Mouse (Mus musculus): ENCODE measurements around the gene Entr1. TPM values are rescaled to one million over a fixed set of nuclear protein-coding genes. Genes with fewer than 3 reads are reported as not detected.

Gene Entr1
- polyA plus RNA-seq (2015; fragmentation: Nextera tagmentation; extraction: Ambion mirVana), result 36.1 and 43.0 TPM in 2 replicates

DNA sequence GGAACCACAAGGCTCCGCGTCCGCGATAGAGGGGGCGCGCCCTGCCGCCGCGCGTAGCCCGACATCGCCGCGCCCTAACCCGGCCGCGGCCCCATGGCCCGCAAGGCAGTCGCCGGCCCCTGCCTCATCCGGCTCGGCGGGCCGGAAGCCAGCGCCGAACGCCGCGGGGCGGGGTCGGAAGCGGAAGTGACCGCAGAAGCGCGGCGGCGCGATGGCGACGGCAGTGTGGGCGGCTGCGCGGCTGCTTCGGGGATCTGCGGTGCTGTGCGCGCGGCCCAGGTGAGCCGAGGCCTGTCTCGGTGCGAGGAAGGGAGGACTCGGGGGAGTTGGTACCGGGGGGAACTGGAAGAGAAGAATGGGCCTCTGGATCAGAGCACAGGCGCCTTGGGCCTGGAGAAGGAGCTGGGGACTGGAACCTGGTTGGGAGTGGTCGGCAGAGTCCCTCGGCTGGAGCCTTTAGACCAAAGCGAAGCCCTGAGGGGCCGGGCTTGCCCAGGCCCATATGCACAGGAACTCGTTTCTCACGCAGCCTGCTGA lies at the start of gene Entr1, which contains the start of gene Pmpca:
Gene Entr1 (minus strand): TSS at position 163 of the 537 bp plus-strand sequence.
Gene Pmpca (plus strand): TSS at position 186 of the 537 bp plus-strand sequence.

DNA sequence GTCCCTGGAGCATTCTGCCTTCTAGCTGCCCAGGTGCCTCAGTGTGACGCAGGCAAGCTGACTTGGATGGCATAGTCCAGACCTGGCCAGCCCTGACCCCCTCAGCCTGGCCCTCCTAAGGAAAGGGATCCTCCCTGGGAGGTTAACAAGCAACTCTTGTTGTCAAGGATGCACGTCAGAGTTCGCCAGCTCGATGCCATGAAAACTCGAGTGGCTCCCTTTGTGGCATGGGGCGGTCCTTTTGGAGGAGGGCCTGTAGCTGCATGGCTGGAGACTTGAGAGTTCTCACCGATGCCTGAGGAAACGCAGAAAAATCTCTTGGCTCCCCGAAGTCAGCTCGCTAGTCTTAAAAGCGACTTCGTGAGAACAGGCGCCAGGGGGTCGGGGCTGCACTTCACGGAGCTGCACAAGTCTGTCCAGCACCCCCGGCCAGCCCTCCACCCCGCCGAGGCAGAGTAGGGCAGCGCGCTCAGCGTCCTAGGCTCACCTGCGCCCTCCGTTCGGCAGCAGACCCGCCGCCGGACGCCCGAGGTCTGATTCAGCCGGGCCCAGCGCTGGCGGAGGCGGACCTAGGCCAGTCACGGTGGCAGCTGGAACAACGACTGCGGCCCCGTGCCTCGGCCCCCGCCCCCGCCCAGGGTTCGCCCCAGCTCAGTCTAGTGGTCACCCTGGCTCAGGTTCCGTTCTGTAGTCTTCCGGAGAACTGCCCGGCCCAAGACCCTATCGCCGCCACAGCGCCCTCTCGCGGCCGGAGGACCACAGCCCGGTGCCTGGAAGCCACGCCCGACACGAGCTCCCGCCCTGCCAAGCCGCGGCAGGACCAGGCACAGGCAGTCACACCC lies 19.6 kb upstream of the Entr1 start, which contains the start of gene Inpp5e:
Gene Inpp5e (minus strand): TSS at position 689 of the 842 bp plus-strand sequence.

DNA sequence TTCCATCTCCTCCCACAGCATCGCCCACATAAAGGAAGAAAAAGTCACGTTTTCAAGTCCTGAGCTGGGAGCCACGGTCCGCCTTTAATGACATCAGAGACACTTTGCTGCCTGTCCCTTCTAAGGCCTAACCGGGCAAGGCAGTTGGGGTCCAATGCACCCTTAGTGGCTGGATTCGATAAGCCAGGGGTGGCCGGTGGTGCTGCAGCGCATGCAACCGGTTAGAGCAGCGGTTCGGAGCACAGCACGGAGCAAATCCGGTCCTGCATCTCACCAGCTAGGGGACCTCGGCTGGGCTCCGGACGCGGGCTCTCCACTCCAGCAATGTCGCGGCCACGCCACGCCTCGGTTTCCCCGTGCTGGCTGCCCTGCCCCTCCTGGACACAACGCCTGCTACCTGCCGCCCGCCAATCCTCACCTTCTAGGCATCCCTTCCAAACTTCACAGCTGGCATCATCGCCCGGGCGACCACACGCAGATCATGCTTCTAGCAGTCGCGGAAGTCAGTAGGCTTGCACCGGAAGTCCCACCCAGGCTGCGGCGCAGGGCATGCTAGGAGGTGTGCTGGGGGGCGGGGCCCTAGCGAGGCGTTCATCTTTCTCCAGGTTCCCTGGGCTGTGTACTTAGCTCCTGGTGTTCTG lies 8.9 kb downstream of the Entr1 start, which contains the start of gene Snapc4:
Gene Snapc4 (minus strand): TSS at position 523 of the 641 bp plus-strand sequence.

DNA sequence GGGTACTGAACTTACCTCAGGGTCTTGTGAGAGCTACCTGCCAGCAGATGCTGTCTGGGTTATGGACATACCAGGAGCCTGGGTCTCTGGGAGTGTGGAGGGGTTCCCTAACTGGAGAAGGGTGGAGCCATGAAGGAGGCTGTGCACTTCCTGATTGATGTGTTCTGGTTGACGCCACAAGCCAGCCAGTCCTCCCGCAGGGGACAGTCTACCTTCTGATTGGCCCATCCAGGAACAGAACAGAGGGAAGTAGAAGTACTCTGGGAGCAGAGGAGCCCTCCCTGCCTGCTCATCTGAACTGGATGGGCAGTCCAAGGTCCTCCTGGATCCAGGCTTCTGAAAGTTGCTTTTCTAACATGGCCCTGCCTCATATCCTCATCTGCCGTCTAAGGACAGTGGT lies 28.3 kb downstream of the Entr1 start, which contains the start of gene Card9:
Gene Card9 (minus strand): TSS at position 147 of the 400 bp plus-strand sequence.

DNA sequence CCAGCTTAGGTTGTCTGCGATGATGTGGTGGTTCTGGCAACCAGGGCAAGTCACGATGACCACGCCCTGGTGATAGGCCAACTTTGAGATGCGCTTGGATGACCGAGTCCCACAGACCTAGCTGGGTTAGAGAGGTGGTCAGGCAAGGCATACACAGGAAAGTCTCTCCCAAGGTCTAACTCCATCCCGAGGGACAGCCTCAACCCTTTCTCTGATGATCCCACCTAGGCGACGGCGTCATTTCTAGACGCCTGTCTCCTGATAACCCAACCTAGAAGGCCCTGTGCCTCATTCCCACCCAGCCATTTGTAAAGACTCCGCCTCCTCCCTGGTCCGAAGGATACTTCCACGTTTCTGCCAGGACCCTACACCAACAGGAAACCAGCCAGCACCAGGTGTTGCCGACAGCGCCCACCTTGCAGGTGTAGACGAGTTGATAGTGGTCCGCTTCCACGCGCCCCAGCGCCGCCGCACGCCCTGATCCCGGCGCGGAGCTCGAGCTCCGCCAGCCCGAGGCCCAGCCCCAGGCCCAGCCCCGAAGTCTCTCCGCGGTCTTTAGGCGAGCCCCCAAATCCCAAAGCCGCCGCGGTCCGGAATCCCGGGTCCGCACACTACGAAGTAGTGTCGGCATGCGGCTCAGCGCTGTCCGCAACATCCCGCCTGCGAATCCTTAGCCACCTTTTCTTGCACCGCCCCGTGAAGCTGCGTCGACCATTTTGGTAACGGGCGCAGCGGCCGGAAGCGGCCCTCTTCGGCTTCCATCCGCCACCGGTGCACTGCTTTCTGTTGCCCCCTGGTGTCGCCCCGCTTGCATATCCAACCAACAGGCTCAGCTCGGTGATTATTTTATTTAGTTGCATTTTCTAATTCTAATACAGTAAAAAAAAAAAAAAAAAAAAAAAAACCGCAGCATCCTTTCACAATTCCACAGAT lies 37.5 kb downstream of the Entr1 start, which contains the start of gene Dnlz:
Gene Dnlz (minus strand): TSS at position 753 of the 933 bp plus-strand sequence.

Other genes with a start within 250 kb of the Entr1 start
- gene Lhx3, start 181.0 kb downstream of the Entr1 start, polyA plus RNA-seq (2015; fragmentation: Nextera tagmentation; extraction: Ambion mirVana), result not detected in 2 replicates
- gene Qsox2, start 151.8 kb downstream of the Entr1 start, polyA plus RNA-seq (2015; fragmentation: Nextera tagmentation; extraction: Ambion mirVana), result 7.3 and 8.4 TPM in 2 replicates
- not detected in 2 replicates for gene Ccdc187, start 94.8 kb downstream of the Entr1 start, polyA plus RNA-seq (2015; fragmentation: Nextera tagmentation; extraction: Ambion mirVana)
- gene Gpsm1, start 73.8 kb downstream of the Entr1 start, polyA plus RNA-seq (2015; fragmentation: Nextera tagmentation; extraction: Ambion mirVana), result 17.2 and 18.8 TPM in 2 replicates
- gene Dnlz, start 37.2 kb downstream of the Entr1 start, polyA plus RNA-seq (2015; fragmentation: Nextera tagmentation; extraction: Ambion mirVana), result 19.7 and 21.2 TPM in 2 replicates
- 0.59 and 0.94 TPM in 2 replicates for gene Card9, start 28.4 kb downstream of the Entr1 start, polyA plus RNA-seq (2015; fragmentation: Nextera tagmentation; extraction: Ambion mirVana)
- gene Snapc4, start 8.7 kb downstream of the Entr1 start, polyA plus RNA-seq (2015; fragmentation: Nextera tagmentation; extraction: Ambion mirVana), result 7.9 and 11.8 TPM in 2 replicates
- gene Pmpca, start within 50 bp of the Entr1 start, polyA plus RNA-seq (2015; fragmentation: Nextera tagmentation; extraction: Ambion mirVana), result 92.2 and 94.2 TPM in 2 replicates
- gene Inpp5e, start 19.9 kb upstream of the Entr1 start, polyA plus RNA-seq (2015; fragmentation: Nextera tagmentation; extraction: Ambion mirVana), result 8.2 and 8.8 TPM in 2 replicates
- 7.7 and 8.2 TPM in 2 replicates for gene Sec16a, start 55.9 kb upstream of the Entr1 start, polyA plus RNA-seq (2015; fragmentation: Nextera tagmentation; extraction: Ambion mirVana)
- gene Notch1, start 127.3 kb upstream of the Entr1 start, polyA plus RNA-seq (2015; fragmentation: Nextera tagmentation; extraction: Ambion mirVana), result 7.0 and 7.3 TPM in 2 replicates
- gene Egfl7, start 190.7 kb upstream of the Entr1 start, polyA plus RNA-seq (2015; fragmentation: Nextera tagmentation; extraction: Ambion mirVana), result 109 and 112 TPM in 2 replicates
- gene Gm20532, start 197.3 kb upstream of the Entr1 start, polyA plus RNA-seq (2015; fragmentation: Nextera tagmentation; extraction: Ambion mirVana), result not detected in 2 replicates
- 10.3 and 69.3 TPM in 2 replicates for gene Agpat2, start 215.1 kb upstream of the Entr1 start, polyA plus RNA-seq (2015; fragmentation: Nextera tagmentation; extraction: Ambion mirVana)
- 3.7 and 3.8 TPM in 2 replicates for gene Fam69b, start 239.1 kb upstream of the Entr1 start, polyA plus RNA-seq (2015; fragmentation: Nextera tagmentation; extraction: Ambion mirVana)

All from skeletal muscle tissue, postnatal 0 days (tissue).